Mouse (Mus musculus): ENCODE results near the gene B4galnt2. TPM values are rescaled to one million over a fixed set of nuclear protein-coding genes. Genes with fewer than 3 reads are reported as not detected.

B4galnt2 gene
- total and polyA plus RNA-seq, 3 experiments: 0.15 to 4.5 TPM; not detected in 1

DNA sequence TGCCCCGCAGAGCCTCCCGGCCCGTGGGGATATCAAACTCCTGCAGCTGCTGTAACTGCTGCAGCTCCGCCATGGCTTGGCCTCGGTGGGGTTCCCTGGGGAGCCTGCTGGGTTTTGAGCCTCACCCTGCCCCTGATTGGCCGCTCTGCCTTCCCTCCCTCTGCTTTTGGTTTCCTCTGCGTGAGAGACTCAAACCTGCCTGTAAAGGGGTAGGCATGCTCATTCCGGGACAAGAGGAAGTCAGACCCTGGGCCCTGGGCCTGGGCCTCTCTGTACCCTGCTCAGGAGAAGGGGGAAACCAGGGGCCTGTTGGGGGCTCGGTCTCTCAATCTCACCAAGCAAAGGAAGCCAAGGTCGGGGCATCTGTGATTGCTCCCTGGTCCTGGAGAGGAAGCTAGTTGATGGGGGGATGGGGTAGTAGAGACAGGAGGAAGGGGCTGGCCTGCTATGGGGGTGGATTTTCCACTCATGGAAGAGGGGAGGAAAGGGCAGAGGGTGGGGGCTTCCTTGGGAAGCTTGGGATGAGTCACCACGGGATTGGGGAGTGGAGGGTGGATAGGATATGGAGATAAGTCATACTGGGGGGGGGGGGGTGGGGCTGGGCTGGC, 72.5 kb downstream of the B4galnt2 start, which contains the start of gene Abi3:
Gene Abi3 (minus strand): TSS at position 403 of the 608 bp plus-strand sequence.
- Histone ChIP-seq H3K9ac (ENCODE audit: control insufficient read depth, low read depth, low read length, poor library complexity, severe bottlenecking) (peak within 1 kb of the TSS; percentile 52), H3K4me3 (ENCODE audit: control insufficient read depth in 1 of 2, insufficient read depth in 1 of 2, low read depth in 2 of 2, low read length in 2 of 2) (peak within 1 kb of the TSS; percentile 30 to 31), H3K4me1 (ENCODE audit: control insufficient read depth in 1 of 2, insufficient read depth in 2 of 2, low read length in 2 of 2) (peaks cover 10 to 44% of the 10 kb centered on the region in 2 experiments)
- TF ChIP-seq GABPA (IDR thresholded peaks at IDR 0.05; ENCODE audit: low read depth, low read length) (no peak), CTCF (IDR thresholded peaks at IDR 0.05 in 2 of 3, conservative IDR thresholded peaks at IDR 0.05 in 1 of 3; ENCODE audit: control insufficient read depth in 1 of 3, insufficient read depth in 1 of 3, low read depth in 2 of 3, low read length in 3 of 3, poor library complexity in 1 of 3, severe bottlenecking in 1 of 3) (no peak), ZMIZ1 (IDR thresholded peaks at IDR 0.05; ENCODE audit: low read depth, low read length) (no peak), HCFC1 (IDR thresholded peaks at IDR 0.05; ENCODE audit: low read depth, low read length) (0 out of 2 replicates have a peak, but pooled peaks have one; percentile 23), MAZ (IDR thresholded peaks at IDR 0.05; ENCODE audit: low read depth, low read length) (peak; percentile 54; the same call in 1 of the 2 replicates), ZC3H11A (IDR thresholded peaks at IDR 0.05; ENCODE audit: low read depth, low read length) (no peak), TBP (IDR thresholded peaks at IDR 0.05; ENCODE audit: low read depth, low read length) (peak; percentile 55; the same call in 1 of the 2 replicates), ETS1 (IDR thresholded peaks at IDR 0.05; ENCODE audit: low read depth, low read length) (peak; percentile 38; the same call in 1 of the 2 replicates), POLR2AphosphoS5 (IDR thresholded peaks at IDR 0.05; ENCODE audit: borderline replicate concordance, low read depth, low read length) (no peak), BHLHE40 (IDR thresholded peaks at IDR 0.05; ENCODE audit: borderline replicate concordance, low read depth, low read length) (no peak), MAFK (IDR thresholded peaks at IDR 0.05; ENCODE audit: borderline replicate concordance, low read depth, low read length) (no peak), CHD2 (IDR thresholded peaks at IDR 0.05; ENCODE audit: low read length) (no peak), CHD1 (IDR thresholded peaks at IDR 0.05; ENCODE audit: low read depth, low read length) (no peak), KAT2A (conservative IDR thresholded peaks at IDR 0.05; ENCODE audit: low read depth, low read length) (no peak), UBTF (IDR thresholded peaks at IDR 0.05; ENCODE audit: borderline replicate concordance, insufficient read depth, low read depth, low read length) (no peak), SIN3A (IDR thresholded peaks at IDR 0.05; ENCODE audit: low read length) (no peak), TAL1 (IDR thresholded peaks at IDR 0.05; ENCODE audit: low read length) (peak; percentile 70), RCOR1 (IDR thresholded peaks at IDR 0.05; ENCODE audit: low read depth, low read length) (no peak; the same call in 1 of the 2 replicates), POLR2AphosphoS2 (IDR thresholded peaks at IDR 0.05; ENCODE audit: low read length) (no peak), ZNF384 (IDR thresholded peaks at IDR 0.05; ENCODE audit: low read depth, low read length) (no peak), USF2 (IDR thresholded peaks at IDR 0.05; ENCODE audit: borderline replicate concordance in 1 of 2, insufficient read depth in 1 of 2, low read depth in 1 of 2, low read length in 2 of 2) (no peak), NELFE (IDR thresholded peaks at IDR 0.05; ENCODE audit: low read depth, low read length) (0 out of 2 replicates have a peak, but pooled peaks have one; percentile 28), ZKSCAN1 (IDR thresholded peaks at IDR 0.05; ENCODE audit: low read depth, low read length) (no peak), TCF12 (IDR thresholded peaks at IDR 0.05; ENCODE audit: low read depth, low read length) (peak; percentile 64), MYB (IDR thresholded peaks at IDR 0.05; ENCODE audit: low read depth, low read length) (no peak), NRF1 (IDR thresholded peaks at IDR 0.05; ENCODE audit: insufficient read depth, low read depth, low read length, poor library complexity, severe bottlenecking) (no peak), E2F4 (IDR thresholded peaks at IDR 0.05; ENCODE audit: borderline replicate concordance, low read depth, low read length) (no peak), EP300 (IDR thresholded peaks at IDR 0.05; ENCODE audit: low read depth in 1 of 2, low read length in 2 of 2) (peak in 1 of 2 experiments; percentile 48; a peak in 1 of 4 replicates), ELF1 (IDR thresholded peaks at IDR 0.05; ENCODE audit: low read depth, low read length) (no peak), USF1 (IDR thresholded peaks at IDR 0.05; ENCODE audit: low read depth, low read length) (no peak), MYC (IDR thresholded peaks at IDR 0.05; ENCODE audit: low read depth, low read length) (no peak), SMC3 (IDR thresholded peaks at IDR 0.05; ENCODE audit: low read depth, low read length) (no peak), RAD21 (IDR thresholded peaks at IDR 0.05; ENCODE audit: low read depth, low read length) (no peak), MXI1 (IDR thresholded peaks at IDR 0.05; ENCODE audit: low read depth, low read length) (no peak; the same call in 1 of the 2 replicates), MAX (IDR thresholded peaks at IDR 0.05; ENCODE audit: low read length) (no peak), JUND (IDR thresholded peaks at IDR 0.05; ENCODE audit: low read depth, low read length) (no peak), GATA1 (IDR thresholded peaks at IDR 0.05; ENCODE audit: low read depth, low read length) (0 out of 2 replicates have a peak, but pooled peaks have one; percentile 1)

More for the DNA sequence above, 72.5 kb downstream of the B4galnt2 start, which contains the start of gene Abi3:
- peak; percentile 90 for DNase-seq (ENCODE audit: low read depth, low spot score)
- Histone ChIP-seq H3K36me3 (ENCODE audit: control insufficient read depth in 1 of 2, insufficient read depth in 2 of 2, low read length in 2 of 2) (peaks cover 0 to 16% of the 10 kb centered on the region in 2 experiments; a peak in 2 of 4 replicates), H3K9me3 (replicated peaks; ENCODE audit: insufficient read depth, low read length) (no peaks in the 10 kb centered on the region), H3K27ac (ENCODE audit: control insufficient read depth, low read depth, low read length) (peak within 1 kb of the TSS; percentile 27), H3K79me2 (ENCODE audit: control insufficient read depth, insufficient read depth, low read length, poor library complexity) (no peaks in the 10 kb centered on the region; the same call in 1 of the 2 replicates), H3K27me3 (ENCODE audit: control insufficient read depth in 1 of 2, insufficient read depth in 2 of 2, low read length in 2 of 2) (no peaks in the 10 kb centered on the region)

Data from MEL (cell line).